Mouse (Mus musculus) midbrain, postnatal 0 days (tissue): Measurements from ENCODE around the gene Map4k2. TPM values are rescaled to one million over a fixed set of nuclear protein-coding genes. Genes with fewer than 3 reads are reported as not detected.

Experiments
- ATAC-seq: fragments of 200-750 bp; cut with Nextera tagmentation; 2 replicates; pipeline ENCODE4 v1.8.0; 2017; ENCODE audit warnings: moderate number of reproducible peaks, mild to moderate bottlenecking, moderate TSS enrichment, moderate library complexity; ENCODE audit not compliant: low FRiP score
- DNase-seq: peaks from one replicate; pipeline ENCODE4 v3.0.0-alpha.2; 2015; ENCODE audit warnings: low spot score
- H3K27ac ChIP-seq: fragments of 300-500 bp; sonication (generic); 2 replicates; pipeline ENCODE4 v1.5.1; 2014; ENCODE audit warnings: low read depth, mild to moderate bottlenecking, low read length, mixed read lengths
- H3K27me3 ChIP-seq: fragments of 300-500 bp; sonication (generic); 2 replicates; pipeline ENCODE4 v1.6.1; 2014; ENCODE audit warnings: low read length, control low read depth, mixed read lengths; ENCODE audit not compliant: insufficient read depth
- H3K36me3 ChIP-seq: fragments of 300-500 bp; sonication (generic); 2 replicates; pipeline ENCODE4 v1.6.1; 2014; ENCODE audit warnings: low read length, control low read depth, mixed read lengths; ENCODE audit not compliant: insufficient read depth
- H3K4me1 ChIP-seq: fragments of 300-500 bp; sonication (generic); 2 replicates; pipeline ENCODE4 v1.6.1; 2014; ENCODE audit warnings: mild to moderate bottlenecking, control low read depth, antibody characterized with exemption, low read length, mixed read lengths; ENCODE audit not compliant: insufficient read depth
- H3K4me2 ChIP-seq: fragments of 300-500 bp; sonication (generic); 2 replicates; pipeline ENCODE4 v1.6.1; 2014; ENCODE audit warnings: low read depth, mild to moderate bottlenecking, low read length, mixed read lengths; ENCODE audit not compliant: poor library complexity, severe bottlenecking
- H3K4me3 ChIP-seq: fragments of 300-500 bp; sonication (generic); 2 replicates; pipeline ENCODE4 v1.5.1; 2014; ENCODE audit warnings: low read depth, mild to moderate bottlenecking, low read length, moderate library complexity
- H3K9ac ChIP-seq: fragments of 300-500 bp; sonication (generic); replicated peaks from 2 replicates; pipeline ENCODE4 v1.6.1; 2014; ENCODE audit warnings: mild to moderate bottlenecking, low read length, moderate library complexity, mixed read lengths; ENCODE audit not compliant: poor library complexity, severe bottlenecking
- H3K9me3 ChIP-seq: fragments of 300-500 bp; sonication (generic); 2 replicates; pipeline ENCODE4 v1.6.1; 2016; ENCODE audit warnings: low read length, control low read depth
- CTCF ChIP-seq: IDR thresholded peaks from 2 replicates; pipeline ENCODE4 v1.5.1; 2016; ENCODE audit warnings: antibody characterized with exemption, mild to moderate bottlenecking
- WGBS: fragments of 180-500 bp; shearing (Covaris S2); extraction: QIAGEN DNeasy Blood & Tissue Kit; methylation state at CpG from one replicate; pipeline ENCODE4 v1.1.7; 2014; 5-methylcytosine and 5-hydroxymethylcytosine counted together
- polyA plus RNA-seq: library from polyadenylated mRNA; unstranded; fragments of >200 nt; fragmentation: Nextera tagmentation; extraction: Ambion mirVana; gene quantifications from 2 replicates; pipeline ENCODE4 v1.2.1, GENCODE M21; 2015
- total RNA-seq: library from RNA; depleted of rRNA; stranded (reverse); fragments of >200 nt; gene quantifications from 2 replicates; pipeline ENCODE4 v1.2.3, GENCODE M21; 2014

The Map4k2 gene
- total and polyA plus RNA-seq, 2 experiments from 2014 or later, result 18.1 to 86.8 TPM

DNA sequence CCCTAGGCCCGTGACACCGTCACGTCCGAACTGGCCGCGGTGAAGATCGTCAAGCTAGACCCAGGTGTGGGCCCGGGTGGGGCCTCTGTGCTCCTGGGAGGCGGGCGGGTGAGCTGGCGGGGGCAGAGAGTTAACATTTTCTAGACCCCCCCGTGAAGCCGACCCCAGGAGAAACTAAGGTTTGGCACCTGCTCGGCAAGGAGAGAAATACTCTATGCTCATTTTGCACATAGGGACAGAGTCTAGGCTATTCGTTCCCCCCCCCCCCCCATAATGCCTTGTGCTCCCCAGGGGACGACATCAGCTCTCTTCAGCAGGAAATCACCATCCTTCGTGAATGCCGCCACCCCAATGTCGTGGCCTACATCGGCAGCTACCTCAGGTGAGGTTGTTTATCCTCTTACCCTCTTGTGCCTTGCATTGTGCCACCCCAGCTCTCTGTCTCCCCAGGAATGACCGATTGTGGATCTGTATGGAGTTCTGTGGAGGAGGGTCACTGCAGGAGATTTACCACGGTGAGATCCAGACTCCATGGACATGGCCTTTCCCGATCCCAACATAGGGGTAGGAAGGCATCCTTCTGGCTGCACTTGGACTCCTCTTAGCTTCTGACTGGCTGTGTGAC is 630 bp downstream of the Map4k2 start:
- 12% methylated on average over 23 of the region's 23 CpGs for WGBS
- peaks cover 69% of the 10 kb centered on the region for H3K36me3 ChIP-seq
- ATAC-seq, result peak; percentile 14; the same call in 1 of the 2 replicates
- peak overlapping the region; percentile 55 for H3K9ac ChIP-seq
- H3K27ac ChIP-seq, result no peak overlapping the region; the same call in 1 of the 2 replicates
- no peak for DNase-seq
- H3K4me3 ChIP-seq, result peak overlapping the region; percentile 44
- H3K9me3 ChIP-seq, result no peaks in the 10 kb centered on the region
- no peaks in the 10 kb centered on the region for H3K27me3 ChIP-seq
- no peak for TF ChIP-seq CTCF
- peaks cover 4% of the 10 kb centered on the region for H3K4me1 ChIP-seq
- peak overlapping the region; percentile 62 for H3K4me2 ChIP-seq

DNA sequence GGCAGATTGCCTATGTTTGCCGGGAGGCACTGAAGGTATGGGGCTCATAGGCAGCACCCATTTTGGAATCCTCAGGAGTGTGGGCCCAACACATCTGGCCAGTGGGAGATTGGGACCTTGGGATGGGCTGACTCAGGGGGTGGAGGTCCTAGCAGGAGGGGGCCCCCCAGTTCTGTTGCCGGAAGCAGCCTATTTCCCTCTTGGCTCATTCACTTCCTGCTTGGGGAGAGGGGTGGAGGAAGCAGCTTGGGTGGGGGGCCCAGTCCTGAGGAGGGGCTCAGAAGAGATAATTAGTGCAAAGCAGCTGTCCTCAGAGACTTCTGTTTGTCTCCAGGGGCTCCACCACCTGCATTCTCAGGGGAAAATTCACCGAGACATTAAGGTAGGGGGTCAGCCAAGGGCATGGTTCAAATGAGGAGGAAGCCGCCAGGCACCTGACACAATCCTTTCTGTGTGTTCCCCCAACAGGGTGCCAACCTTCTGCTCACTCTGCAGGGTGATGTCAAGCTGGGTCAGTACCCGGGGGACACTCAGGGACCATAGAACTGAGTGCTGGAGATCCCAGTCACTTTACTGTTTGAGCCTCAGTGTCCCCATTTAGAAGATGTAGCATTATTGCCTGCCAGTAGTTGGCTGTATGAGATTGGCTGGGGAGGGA is 1.5 kb downstream of the Map4k2 start:
- peaks cover 71% of the 10 kb centered on the region for H3K36me3 ChIP-seq
- ATAC-seq (no peak), DNase-seq (no peak)
- H3K27ac ChIP-seq, result no peak overlapping the region
- no peaks in the 10 kb centered on the region for H3K27me3 ChIP-seq
- no peak for TF ChIP-seq CTCF
- no peaks in the 10 kb centered on the region for H3K4me1 ChIP-seq
- WGBS, result 77% methylated on average over 5 of the region's 5 CpGs
- H3K9me3 ChIP-seq, result no peaks in the 10 kb centered on the region
- H3K4me2 ChIP-seq, result peak overlapping the region; percentile 62; the same call in 1 of the 2 replicates
- H3K9ac ChIP-seq, result no peak overlapping the region
- peak overlapping the region; percentile 44; the same call in 1 of the 2 replicates for H3K4me3 ChIP-seq

DNA sequence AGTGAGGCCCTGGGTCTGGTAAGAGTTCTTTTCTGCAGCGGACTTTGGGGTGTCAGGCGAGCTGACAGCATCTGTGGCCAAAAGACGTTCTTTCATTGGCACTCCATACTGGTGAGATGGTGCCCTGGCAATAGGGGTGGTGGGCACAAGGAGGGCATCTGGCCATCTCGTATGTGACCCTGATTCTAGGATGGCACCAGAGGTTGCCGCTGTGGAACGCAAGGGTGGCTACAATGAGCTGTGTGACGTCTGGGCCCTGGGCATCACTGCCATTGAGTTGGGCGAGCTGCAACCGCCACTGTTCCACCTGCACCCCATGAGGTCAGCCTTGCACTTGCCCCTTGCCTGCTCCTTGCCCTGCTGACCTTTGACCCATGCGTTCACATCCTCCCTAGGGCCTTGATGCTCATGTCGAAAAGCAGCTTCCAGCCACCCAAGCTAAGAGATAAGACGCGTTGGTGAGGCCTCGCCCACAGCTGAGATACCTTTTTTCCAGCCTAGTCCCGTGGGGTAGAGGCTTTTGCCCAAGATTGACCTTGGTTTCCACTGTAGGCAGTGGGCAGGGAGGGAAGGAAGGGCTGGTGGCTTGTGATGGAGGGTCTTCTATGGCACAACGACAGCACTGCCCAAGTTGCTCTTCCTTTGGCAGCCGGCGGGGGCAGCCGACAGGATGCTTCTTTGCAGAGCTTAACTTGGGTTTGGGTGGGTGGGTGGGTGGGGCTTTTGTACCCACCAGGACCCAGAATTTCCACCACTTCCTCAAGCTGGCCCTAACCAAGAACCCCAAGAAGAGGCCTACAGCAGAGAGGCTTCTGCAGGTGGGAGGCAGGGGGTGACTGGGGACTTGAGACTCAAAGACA is 2.4 kb downstream of the Map4k2 start:
- Histone ChIP-seq H3K4me3 (no peak overlapping the region), H3K4me2 (no peak overlapping the region), H3K27ac (no peak overlapping the region), H3K36me3 (peaks cover 67% of the 10 kb centered on the region), H3K27me3 (no peaks in the 10 kb centered on the region), H3K9me3 (no peaks in the 10 kb centered on the region), H3K9ac (no peak overlapping the region), H3K4me1 (no peaks in the 10 kb centered on the region)
- ATAC-seq (no peak), DNase-seq (no peak)
- WGBS, result 91% methylated on average over 19 of the region's 19 CpGs
- TF ChIP-seq CTCF, result no peak

DNA sequence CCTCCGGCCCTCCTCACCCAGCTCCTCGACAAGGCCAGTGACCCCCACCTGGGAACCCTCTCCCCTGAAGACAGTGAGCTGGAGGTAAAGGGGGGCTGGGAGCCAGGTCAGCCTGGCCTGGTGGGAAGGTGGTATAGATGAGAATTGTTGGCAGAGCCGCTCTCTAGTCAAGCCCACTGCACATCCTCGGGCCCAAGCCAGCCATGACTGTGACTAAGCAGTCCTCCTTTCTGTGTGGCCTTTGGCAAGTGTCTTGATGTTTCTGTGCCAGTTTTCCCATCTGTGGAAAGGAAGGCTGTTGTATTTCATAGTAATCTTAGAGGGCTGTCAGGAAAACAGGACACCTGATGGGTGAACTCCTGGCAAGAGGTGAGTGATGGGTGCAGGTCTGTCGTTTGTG is 3.1 kb downstream of the Map4k2 start:
- 87% methylated on average over 5 of the region's 5 CpGs for WGBS
- peaks cover 64% of the 10 kb centered on the region for H3K36me3 ChIP-seq

DNA sequence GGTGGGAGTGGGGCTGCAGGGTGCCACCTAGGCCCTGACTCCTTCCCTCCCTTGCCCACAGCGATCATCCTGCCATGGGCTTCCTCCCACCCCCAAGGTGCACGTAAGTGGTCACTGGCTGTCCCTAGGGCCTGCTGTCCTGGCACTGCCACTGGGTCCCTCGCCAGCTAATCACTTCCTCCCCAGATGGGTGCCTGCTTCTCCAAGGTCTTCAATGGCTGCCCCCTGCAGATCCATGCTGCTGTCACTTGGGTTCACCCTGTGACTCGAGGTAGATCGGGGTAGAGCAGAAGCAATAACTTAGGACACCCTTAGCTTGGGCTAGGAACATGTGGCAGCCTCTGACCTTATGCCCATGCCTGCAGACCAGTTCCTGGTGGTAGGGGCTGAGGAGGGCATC is 5.1 kb downstream of the Map4k2 start:
- 85% methylated on average over 4 of the region's 5 CpGs for WGBS

More for the DNA sequence above, 3.1 kb downstream of the Map4k2 start:
- H3K4me3 ChIP-seq, result no peak overlapping the region
- ATAC-seq (no peak), DNase-seq (no peak)
- H3K4me1 ChIP-seq, result no peaks in the 10 kb centered on the region
- no peaks in the 10 kb centered on the region for H3K9me3 ChIP-seq
- no peak overlapping the region for H3K27ac ChIP-seq
- H3K4me2 ChIP-seq, result no peak overlapping the region
- no peak for TF ChIP-seq CTCF
- H3K9ac ChIP-seq, result no peak overlapping the region
- no peaks in the 10 kb centered on the region for H3K27me3 ChIP-seq

More for the DNA sequence above, 5.1 kb downstream of the Map4k2 start:
- Histone ChIP-seq H3K4me3 (no peak overlapping the region), H3K4me1 (no peaks in the 10 kb centered on the region), H3K36me3 (peaks cover 64% of the 10 kb centered on the region), H3K9ac (no peak overlapping the region), H3K27me3 (no peaks in the 10 kb centered on the region), H3K9me3 (no peaks in the 10 kb centered on the region), H3K27ac (no peak overlapping the region), H3K4me2 (no peak overlapping the region)
- ATAC-seq (no peak), DNase-seq (no peak)
- TF ChIP-seq CTCF, result no peak
